Mouse (Mus musculus): ENCODE data around the gene P2ry13. TPM values are rescaled to one million over a fixed set of nuclear protein-coding genes. Genes with fewer than 3 reads are reported as not detected.

P2ry13 gene
- total RNA-seq (2021) = 1 to 10 TPM; 2.8 TPM

GRCm38 (mm10) chr3:59210727-59211126, at the start of gene P2ry13:
P2ry13 (minus strand) TSS chr3:59210882.
- no peak for DNase-seq
- intact Hi-C loops (cut with DNase I) = no loop called here

GRCm38 (mm10) chr3:59257740-59258664, 47.3 kb upstream of the P2ry13 start:
- intact Hi-C loops (cut with DNase I) = no loop called here
- DNase-seq = no peak

GRCm38 (mm10) chr3:59250454-59250853, 39.8 kb upstream of the P2ry13 start:
- intact Hi-C loops (cut with DNase I) = no loop called here

GRCm38 (mm10) chr3:59248031-59248430, 37.3 kb upstream of the P2ry13 start:
- DNase-seq = no peak
- intact Hi-C loops (cut with DNase I) = no loop called here

More at GRCm38 (mm10) chr3:59250454-59250853, 39.8 kb upstream of the P2ry13 start:
- no peak for DNase-seq

GRCm38 (mm10) chr3:59243384-59243783, 32.7 kb upstream of the P2ry13 start:
- intact Hi-C loops (cut with DNase I) = no loop called here
- DNase-seq = peak; percentile 7

GRCm38 (mm10) chr3:59234878-59235277, 24.2 kb upstream of the P2ry13 start:
- no peak for DNase-seq

GRCm38 (mm10) chr3:59230912-59231311, 20.2 kb upstream of the P2ry13 start:
- intact Hi-C loops (cut with DNase I) = no loop called here
- DNase-seq = no peak

More at GRCm38 (mm10) chr3:59234878-59235277, 24.2 kb upstream of the P2ry13 start:
- intact Hi-C loops (cut with DNase I) = no loop called here

- DNase-seq = no peak
- intact Hi-C loops (cut with DNase I) = no loop called here
Measured at GRCm38 (mm10) chr3:59228730-59229551, 18.3 kb upstream of the P2ry13 start.

- intact Hi-C loops (cut with DNase I) = no loop called here
- no peak for DNase-seq
Measured at GRCm38 (mm10) chr3:59227696-59228095, 17.0 kb upstream of the P2ry13 start.

- no peak for DNase-seq
- intact Hi-C loops (cut with DNase I) = no loop called here
Measured at GRCm38 (mm10) chr3:59225411-59225810, 14.7 kb upstream of the P2ry13 start.

- DNase-seq = no peak
- intact Hi-C loops (cut with DNase I) = no loop called here
Measured at GRCm38 (mm10) chr3:59222303-59222702, 11.6 kb upstream of the P2ry13 start.

- intact Hi-C loops (cut with DNase I) = no loop called here
- DNase-seq = no peak
Measured at GRCm38 (mm10) chr3:59219326-59219725, 8.6 kb upstream of the P2ry13 start.

GRCm38 (mm10) chr3:59217211-59217610, 6.5 kb upstream of the P2ry13 start:
- DNase-seq = no peak
- intact Hi-C loops (cut with DNase I) = no loop called here

GRCm38 (mm10) chr3:59212404-59212803, 1.7 kb upstream of the P2ry13 start:
- DNase-seq = no peak

GRCm38 (mm10) chr3:59211784-59212183, 1.1 kb upstream of the P2ry13 start:
- no peak for DNase-seq
- intact Hi-C loops (cut with DNase I) = no loop called here

More at GRCm38 (mm10) chr3:59212404-59212803, 1.7 kb upstream of the P2ry13 start:
- intact Hi-C loops (cut with DNase I) = no loop called here

GRCm38 (mm10) chr3:59210089-59210488, 593 bp downstream of the P2ry13 start:
- intact Hi-C loops (cut with DNase I) = no loop called here
- DNase-seq = no peak

- DNase-seq = no peak
- intact Hi-C loops (cut with DNase I) = loop anchor here (10.0 kb wide), 1 partner anchor 84 kb away; no protein-coding TSS in a partner anchor
Measured at GRCm38 (mm10) chr3:59208650-59209548, 1.8 kb downstream of the P2ry13 start.

- no peak for DNase-seq
- intact Hi-C loops (cut with DNase I) = loop anchor here (10.0 kb wide), 1 partner anchor 81 kb away; no protein-coding TSS in a partner anchor
Measured at GRCm38 (mm10) chr3:59205941-59206340, 4.7 kb downstream of the P2ry13 start.

GRCm38 (mm10) chr3:59204719-59205503, 5.8 kb downstream of the P2ry13 start:
- DNase-seq = no peak
- intact Hi-C loops (cut with DNase I) = loop anchor here (10.0 kb wide), 1 partner anchor 80 kb away; no protein-coding TSS in a partner anchor

All from left cerebral cortex, postnatal 4 days (tissue).